Mouse (Mus musculus) skeletal muscle tissue, adult 2 months (tissue): ENCODE data around the gene Dcst1.

Experiments
- DNase-seq: peaks from one replicate; pipeline ENCODE4 v3.0.0-alpha.2; 2012; ENCODE audit warnings: low read depth, low spot score

Gene Dcst1

GRCm38 (mm10) chr3:89388134-89388881 is 23.3 kb upstream of the Dcst1 start:
- peak; percentile 70 for DNase-seq

- DNase-seq, result no peak
Measured at GRCm38 (mm10) chr3:89387632-89388031, 22.6 kb upstream of the Dcst1 start.

DNA sequence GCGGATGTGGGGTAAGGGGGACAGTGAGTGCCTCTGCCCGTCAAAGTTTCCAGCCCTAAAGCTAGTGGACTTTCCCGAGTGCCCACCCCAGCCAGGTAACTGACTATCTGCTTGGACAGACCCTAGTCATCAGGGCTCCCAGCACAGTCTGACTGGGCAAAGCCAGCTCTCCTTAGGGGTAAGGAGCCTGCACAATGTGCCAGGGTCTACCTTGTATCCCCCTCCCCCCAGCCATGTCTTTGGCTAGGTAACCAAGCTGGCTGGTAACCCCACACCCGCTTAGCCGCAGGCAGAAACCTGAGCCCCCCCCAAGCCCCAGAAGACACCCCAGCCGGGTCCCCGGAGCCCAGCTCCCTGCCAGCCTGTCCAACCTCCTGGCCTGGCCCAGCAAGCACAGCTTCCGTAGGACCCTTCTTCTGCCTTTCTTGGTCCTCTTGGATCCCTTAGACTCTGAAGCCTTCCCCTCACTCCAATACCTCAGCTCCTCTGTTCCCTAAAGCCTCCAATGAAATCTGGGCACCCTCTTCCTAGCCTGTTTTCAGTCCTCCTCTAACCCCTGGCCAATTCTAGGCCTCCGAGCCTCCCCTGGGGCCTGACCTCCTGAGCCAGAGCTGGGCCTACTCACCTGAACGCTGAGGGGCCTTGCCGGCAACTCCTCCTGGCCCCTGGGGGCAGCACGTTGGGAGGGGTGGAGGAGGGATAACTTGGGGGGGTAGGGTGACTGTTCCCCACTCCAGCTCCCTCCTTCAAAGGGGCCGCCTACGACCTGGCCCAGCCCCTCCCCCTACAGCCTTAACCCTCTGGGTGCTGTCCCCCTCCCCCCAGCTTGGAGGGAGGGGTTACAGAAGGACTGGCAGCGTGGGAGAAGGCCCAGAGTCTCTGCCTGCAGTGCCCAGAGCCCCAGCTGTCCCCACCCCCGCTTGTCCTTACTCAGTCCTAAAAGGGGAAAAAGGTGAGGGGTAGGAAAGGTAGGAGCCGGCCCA is 21.7 kb upstream of the Dcst1 start:
- no peak for DNase-seq

DNA sequence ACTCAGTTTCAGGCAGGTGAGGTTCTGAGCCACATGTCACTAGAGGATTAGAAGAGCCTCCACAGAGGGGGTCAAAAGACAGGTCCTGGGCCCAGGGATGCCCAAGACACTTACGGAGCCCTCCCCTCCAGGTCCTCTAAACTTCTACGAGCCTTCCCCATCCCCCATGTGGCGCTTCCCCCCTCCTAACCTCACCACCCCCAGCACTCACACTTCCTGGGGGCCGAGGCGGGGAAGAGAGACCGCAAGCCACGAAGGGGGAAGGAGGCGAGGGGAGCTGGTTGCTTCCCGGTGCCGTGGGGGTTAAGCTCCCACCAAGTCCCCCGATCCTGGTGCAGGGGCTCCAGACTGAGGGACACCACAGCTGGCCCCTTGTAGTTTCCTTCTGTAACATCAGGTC is 20.4 kb upstream of the Dcst1 start:
- DNase-seq, result no peak

GRCm38 (mm10) chr3:89384331-89385076 is 19.5 kb upstream of the Dcst1 start:
- DNase-seq, result no peak

- DNase-seq, result no peak
Measured at GRCm38 (mm10) chr3:89383651-89384255, 18.7 kb upstream of the Dcst1 start.

DNA sequence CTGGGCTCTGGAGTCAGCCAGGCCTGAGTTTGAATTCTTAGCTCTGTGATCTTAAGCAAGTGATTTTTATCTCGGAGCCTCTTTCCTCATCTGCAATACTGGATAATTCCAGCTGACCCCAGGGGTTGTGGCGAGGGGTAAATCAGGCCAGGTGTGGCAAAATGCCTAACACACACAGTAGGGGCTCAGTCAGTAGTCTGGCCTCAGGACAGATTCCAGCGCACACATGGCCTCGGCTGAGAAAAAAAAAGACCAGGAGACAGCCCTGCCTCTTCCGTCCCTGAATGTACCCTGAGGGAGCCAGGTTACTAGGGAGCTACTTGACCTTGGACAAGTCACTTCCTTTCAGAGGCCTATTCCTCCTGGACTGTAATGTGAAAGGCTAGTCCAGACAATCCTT is 17.9 kb upstream of the Dcst1 start:
- DNase-seq, result no peak

DNA sequence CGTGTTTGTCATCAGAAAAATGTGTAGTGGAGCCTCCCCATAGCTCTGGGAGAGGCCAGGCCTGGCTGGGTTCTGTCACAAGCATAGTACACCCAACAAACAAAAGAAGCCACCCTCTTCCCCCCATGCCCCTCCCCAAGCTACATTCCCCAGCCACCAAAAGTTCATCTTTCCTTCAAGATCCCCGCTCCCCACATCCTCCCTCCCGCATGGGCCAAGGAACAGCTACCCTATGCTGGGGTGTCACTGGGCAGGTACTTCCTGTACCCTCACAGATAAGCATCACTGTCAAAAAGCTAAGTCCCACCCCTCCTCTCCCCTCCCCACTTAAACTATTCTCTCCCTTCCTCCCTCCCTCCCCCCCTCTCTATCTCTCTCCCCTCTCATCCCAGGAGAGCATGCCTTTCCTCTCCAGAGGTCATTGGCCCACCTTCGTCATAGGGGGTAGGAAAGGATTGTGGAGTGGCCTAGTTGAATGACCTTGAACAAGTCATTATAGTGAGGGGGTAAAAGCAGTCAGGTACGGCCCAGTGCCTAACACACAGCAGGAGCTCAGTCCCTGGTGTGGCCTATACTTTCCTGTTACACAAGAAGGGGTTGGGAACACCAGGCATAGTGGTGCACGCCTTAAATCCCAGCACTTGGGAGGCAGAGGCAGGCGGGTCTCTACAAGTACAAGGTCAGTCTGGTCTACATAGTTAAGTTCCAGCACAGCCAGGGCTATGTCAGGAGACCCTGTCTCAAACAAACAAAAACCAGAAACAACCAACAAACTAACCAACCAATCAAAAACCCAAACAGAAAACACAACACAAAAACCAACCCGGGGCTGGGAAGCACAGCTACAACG is 17.2 kb upstream of the Dcst1 start:
- DNase-seq, result no peak

- DNase-seq, result no peak
Measured at GRCm38 (mm10) chr3:89381233-89381632, 16.2 kb upstream of the Dcst1 start.

GRCm38 (mm10) chr3:89380711-89381110 is 15.7 kb upstream of the Dcst1 start:
- no peak for DNase-seq

DNA sequence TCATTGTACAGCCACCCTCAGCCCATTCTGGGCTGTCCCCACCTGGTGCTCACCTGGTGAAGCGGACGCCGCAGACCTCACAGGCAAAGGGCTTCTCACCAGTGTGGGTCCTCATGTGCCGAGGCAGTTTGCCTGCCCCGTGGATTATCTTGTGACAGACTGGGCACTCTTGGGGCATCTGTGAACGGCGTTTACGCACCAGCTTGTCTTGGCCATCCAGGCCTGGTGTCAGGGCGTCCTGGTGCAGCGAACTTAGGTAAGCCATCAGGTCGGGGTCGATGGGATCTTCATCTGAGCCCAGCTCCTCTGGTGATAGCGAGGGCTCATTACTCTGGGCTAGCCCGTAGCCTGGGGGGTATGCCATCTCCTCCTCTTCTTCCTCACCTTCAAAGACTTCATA is 15.2 kb upstream of the Dcst1 start:
- no peak for DNase-seq

DNA sequence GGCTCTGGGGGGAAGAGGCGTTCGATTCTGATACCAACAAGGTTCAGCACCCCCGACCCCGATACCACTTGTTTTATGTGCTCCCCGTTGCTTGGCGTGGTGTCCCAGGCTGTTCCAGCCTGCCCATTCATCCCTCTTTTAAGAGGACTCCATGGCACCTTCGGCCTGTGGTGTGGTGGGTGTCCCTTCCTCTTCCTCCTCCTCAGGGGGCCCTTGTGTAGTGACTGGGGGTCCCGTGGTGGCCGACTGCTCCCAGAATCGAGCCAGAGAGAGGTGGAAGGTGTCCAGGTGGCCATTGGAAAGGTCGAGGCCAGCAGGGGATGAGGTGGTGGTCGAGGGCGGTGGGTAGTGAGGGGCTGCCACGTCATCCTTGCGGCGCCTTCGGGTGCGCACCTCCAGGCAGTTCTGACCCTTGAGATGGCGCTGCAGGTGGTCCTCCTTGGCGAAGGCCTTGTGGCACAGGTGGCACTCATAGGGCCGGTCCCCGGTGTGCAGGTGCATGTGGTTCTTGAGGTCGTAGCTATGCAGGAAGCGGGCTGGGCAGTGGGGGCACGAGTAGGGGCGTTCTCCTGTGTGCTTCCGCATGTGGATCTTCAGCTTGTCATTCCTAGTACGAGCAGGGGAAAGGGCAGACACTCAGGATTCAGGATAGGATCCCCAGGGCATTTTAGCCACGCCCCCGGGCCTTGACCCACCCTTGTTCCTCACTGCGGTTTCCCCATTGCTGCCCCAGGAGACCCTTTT is 14.5 kb upstream of the Dcst1 start:
- DNase-seq, result no peak

DNA sequence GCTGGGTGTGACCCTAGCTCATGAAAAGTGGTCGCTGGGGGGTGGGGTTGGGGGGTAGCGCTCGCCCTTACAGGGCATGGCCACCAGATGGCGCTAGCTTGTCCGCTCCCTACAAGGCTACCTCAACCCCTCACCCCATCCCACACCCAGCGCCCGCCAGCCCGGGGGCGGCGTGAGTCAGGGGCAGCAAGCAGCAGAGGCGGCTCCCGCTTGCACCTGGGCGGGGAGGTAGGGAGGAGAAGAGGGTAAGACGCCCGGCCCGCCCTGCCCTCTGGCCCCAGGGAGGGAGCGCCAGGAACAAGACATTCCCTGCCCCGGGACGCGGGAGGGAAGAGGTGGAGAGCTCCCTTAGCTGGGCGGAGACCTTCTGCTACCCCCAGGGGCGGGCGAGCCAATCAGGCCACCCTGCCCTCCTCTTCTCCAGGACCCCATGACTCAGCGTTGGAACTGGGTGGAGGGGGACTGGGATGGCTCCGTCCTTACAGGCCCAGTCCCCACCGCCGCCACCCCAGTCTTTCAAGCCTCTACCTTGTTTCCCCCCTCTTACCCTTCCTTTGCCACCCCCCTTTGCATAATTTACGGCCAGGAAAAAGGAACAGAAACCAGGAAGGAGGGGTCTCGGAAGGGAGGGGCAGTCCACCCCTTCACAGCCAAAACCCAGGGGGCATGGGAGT is 13.5 kb upstream of the Dcst1 start:
- peak; percentile 79 for DNase-seq

- DNase-seq, result no peak
Measured at GRCm38 (mm10) chr3:89377831-89378230, 12.8 kb upstream of the Dcst1 start.

DNA sequence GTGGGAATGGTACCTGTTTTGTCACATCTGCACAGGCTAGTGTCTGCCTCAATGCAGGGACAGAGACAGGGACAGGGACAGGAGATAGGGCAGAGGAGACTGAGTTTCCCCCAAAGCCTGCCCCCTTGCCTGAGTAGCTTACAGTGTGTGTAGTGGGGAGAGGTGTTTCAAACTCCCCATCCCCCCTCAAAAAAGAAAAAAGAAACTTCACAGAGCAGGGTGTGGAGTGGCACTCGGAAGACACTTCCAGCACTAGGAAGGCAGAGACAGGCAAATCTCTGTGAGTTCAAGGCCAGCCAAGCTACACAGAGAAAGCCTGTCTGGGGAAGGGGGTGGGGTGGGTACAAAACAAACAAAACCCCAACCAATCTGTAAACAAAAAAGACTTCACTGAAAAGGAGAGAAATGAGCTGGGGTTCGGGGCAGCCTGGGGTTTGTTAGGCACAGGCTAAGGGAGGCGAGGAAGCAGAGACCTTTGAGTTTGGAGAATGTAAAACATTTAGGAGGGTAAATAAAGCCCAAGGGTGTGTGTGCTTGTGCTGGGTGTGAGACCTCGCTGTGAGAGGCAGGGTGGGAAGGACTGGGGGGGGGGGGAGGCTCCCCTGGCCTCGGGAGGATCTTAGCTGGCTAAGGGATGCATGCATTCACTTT is 8.7 kb upstream of the Dcst1 start:
- no peak for DNase-seq

DNA sequence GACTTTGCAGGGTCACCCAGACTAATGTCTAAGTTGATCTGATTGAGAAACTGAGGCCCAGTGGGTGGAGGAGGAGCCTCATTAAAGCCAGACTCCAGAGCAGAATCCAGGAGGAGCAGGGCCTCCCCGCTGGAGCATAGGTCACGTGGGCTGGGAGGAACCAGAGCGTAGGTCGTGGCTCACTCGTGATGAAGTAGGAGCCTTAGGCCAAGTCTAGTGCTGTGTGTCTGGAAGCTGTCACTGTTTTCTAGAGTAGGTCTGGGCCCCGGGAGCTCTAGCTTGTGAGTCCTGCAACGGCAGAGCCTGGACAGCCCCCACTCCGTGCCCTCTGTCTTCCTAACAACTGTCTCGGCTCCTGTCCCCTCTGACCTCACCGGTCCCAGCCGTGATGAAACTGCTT is 2.3 kb upstream of the Dcst1 start:
- no peak for DNase-seq

DNA sequence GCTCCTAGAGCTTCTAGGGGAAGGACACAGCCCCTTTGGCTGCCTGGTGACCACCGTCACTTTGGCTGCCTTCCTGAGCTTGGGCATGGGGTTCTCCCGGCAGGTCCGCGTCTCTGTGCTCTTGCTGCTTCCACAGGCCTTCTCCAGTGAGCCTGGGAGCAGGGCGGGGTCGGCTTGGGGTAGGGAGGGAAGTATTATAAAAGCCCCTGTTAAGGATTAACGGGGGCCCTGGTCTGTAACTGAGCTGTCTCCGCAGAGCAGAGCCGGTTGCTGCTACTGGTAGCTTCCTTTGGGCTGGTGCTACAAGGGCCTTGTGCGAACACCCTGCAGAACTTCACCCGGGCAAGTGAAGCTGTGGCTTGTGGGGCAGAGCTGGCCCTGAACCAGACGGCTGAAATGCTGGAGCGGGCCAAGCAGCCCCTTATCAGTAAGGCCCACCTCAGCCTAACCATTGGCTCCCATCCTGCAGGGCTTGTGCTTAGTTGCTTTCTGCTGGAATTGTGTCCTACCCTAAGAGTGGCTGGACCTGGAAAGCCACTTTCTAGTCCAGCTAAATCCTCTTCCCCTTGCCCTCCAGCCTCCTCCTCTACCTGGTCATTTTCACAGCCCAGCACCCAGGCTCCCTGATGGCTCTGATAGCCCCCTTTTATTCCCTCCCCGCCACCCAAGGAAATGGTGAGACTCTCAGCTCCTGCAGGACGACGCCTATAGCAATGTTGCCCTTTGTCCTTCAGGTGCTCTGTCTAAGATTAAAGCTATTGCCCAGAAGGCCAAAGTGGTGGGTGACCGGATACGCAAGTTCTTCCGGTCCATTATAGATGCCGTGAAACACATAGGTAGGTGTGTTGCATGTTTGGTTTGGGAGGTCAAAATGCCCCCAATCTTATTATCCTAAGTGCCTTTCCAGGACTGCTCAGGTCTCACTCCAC is 697 bp upstream of the Dcst1 start:
- no peak for DNase-seq

- DNase-seq, result no peak
Measured at GRCm38 (mm10) chr3:89364631-89365030, 422 bp downstream of the Dcst1 start.
